Mouse (Mus musculus) heart, postnatal 0 days (tissue): Measurements from ENCODE around the gene March1.

ENCODE experiments used
- CTCF ChIP-seq: IDR thresholded peaks from 2 replicates; pipeline ENCODE4 v1.5.1; 2016; ENCODE audit warnings: antibody characterized with exemption, control low read depth, low read depth
- EP300 ChIP-seq: IDR thresholded peaks from 2 replicates; pipeline ENCODE4 v1.6.1; 2016; ENCODE audit warnings: antibody characterized with exemption, low read depth

GRCm38 (mm10) chr8:65922294-65923019 is 304.8 kb downstream of the March1 start:
- TF ChIP-seq EP300 (no peak), CTCF (no peak)
